Mouse (Mus musculus): ENCODE data around the gene Pabpn1l. TPM values are rescaled to one million over a fixed set of nuclear protein-coding genes. Genes with fewer than 3 reads are reported as not detected.
A peak's percentile ranks its signal among the peaks of the same experiment; 100 is the strongest.

Pabpn1l gene
- not detected for total RNA-seq (2021)
- long read RNA-seq, experiment 1: 0 reads
- long read RNA-seq, experiment 2: 0 reads

DNA sequence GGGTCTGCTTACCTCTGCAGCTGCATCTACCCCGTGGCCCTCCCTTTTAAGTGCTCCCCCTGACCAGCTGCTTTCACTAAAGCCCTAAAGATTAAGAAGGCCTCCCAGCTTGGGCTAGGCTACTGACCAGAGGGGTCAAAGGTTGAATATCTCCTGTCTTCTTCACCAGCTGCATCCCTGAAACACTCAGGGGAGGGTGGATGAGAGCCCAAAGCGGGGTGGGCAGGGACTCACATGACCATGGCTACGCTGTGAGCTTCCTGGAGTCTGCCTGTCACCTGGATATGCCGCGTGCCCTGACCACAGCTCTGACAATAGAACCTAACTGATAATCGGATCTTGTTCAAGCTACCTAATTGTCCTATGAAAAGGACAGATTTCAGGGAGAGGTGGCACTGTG, at the start of gene Pabpn1l:
TSS of gene Pabpn1l (minus strand) at position 13 of the 400 bp plus-strand sequence.
- no peak for DNase-seq (ENCODE audit: low spot score in 2 of 2)

DNA sequence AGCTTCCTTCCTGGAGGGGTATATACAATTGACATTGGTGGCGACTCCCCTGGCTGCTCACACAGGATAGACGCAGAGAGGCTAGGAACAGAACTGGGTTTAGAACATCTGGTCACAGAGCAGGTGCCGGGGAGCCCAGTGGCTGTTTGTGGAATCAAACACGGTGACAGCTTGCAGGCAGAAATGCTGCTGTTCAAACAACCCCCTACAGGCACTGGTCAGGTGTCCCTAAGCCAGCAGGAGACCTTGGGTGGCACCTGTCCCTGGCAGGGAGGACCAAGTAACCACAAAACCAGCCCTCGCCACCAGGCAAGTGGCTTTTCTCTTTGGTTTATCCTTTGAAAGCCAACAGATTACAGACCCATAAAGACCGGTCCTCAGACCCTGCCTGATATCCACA, 49.4 kb upstream of the Pabpn1l start:
- no peak for DNase-seq (ENCODE audit: low spot score in 2 of 2)

DNA sequence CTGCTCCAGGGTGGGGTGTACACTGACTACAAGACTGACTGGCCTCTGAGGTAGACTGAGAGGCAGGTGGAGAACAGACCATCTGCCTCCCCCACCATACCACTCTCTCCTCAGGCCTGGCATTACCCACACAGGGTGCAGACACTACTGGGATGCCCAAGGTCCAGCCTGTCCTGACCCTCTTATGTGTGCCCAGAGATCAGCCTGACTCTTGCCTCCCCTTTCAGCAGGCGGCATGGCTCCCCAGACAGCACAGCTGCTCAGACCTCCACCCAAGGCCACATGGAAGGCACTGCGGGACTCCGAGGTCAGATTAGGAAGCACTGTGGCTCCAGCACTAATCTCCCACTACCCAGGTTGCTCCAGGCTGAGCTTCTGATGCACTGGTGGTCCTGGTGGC, 48.2 kb upstream of the Pabpn1l start:
- no peak for DNase-seq (ENCODE audit: low spot score in 2 of 2)

DNA sequence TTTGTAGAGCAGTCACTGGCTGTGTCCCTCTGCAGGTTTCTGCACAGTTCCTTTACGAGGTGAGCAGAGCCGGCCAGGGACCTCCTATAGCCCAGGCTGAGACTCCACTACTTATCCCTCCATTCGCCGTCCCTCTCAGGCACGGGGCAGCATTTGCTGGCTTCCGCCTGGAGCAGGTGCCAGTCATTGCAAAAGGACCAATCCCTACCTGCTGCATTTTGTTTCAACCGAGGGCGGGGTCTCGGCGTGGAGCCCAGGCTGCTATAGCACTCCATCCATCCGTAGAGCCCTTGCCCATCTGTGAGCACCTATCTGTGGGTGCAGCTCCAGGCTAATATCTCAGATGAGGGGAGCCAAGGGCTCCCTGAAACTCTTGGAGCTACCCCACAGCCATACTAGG, 47.5 kb upstream of the Pabpn1l start:
- no peak for DNase-seq (ENCODE audit: low spot score in 2 of 2)

DNA sequence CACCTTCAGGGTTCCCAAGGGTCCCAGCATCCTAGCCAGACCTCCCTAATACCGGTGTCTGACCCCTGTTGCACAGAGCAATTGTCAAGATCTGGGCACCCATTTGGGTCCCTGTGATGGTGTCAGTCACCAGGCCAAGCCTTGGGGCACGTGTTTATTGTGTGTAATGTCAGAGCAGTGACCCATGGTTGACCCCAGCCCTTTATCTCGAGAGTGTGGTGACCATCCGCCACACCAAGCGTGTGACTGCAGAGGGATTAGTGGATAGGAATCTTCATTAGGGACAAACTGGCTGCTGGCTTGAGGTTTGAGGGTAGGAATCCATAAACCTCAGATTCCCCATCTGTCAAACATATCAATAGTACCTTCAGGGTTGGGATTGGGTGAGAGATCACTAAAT, 46.8 kb upstream of the Pabpn1l start:
- no peak for DNase-seq (ENCODE audit: low spot score in 2 of 2)

DNA sequence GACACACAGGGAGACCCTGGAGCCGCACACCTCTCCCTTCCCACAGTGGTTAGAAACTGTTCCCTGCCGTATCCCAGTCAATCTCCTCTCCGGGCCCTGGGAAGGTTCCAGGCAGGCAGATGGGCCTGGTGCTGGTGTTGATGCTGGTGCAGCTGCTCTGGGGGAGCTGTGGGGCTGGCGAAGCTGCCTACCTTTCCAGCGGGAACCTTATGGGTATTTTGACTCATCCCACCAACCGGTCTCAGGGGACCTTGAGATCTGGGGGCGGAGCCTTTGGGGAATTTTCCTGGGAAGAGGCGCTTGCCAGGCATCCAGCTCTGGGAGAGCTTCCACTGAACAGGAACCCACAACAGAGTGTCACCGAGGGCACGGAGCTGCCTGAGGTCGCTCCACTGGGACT, 45.3 kb upstream of the Pabpn1l start:
- DNase-seq (ENCODE audit: low spot score in 2 of 2): peak; percentile 81 to 86

DNA sequence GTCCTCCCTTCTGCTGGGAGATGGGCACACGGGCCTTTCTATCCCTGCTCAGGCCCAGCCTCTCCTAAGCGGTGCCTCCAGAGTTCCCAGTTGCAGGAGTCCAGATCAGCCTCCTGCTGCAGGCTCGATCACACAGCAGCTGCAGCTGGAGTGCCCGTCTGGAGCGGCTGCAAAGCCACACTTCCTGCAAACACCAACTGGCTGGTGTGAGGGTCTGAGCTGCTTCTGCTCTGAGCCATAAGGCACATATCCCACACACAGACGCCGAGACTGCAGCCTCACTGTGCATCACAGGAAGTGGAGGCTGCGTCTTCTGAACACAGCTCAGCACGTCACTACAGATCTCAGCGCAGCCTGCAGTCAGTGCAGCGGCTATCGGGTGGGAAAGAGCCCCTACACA, 44.3 kb upstream of the Pabpn1l start:
- peak; percentile 55 to 77 for DNase-seq (ENCODE audit: low spot score in 2 of 2)

DNA sequence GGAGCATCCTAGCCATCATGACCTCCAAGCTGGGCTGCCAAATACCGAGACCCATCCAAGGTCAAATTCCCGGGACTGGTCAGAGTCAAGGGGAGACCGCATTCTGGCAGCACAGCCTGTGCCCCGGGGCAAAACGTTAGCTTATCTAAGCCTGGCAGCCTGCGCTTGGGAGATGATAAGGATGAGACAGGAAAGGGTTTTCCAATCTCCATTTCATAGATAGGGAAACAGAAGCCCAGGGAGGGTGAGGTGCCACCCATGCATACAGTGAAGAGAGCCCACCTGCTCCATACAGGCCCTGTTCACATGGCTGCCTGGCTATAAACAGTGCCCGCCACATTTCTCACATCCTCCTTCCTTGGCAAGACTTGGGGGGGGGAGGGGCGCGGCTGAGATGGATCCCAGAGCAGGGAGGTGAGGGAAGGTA, 43.8 kb upstream of the Pabpn1l start:
- DNase-seq (ENCODE audit: low spot score in 2 of 2): no peak

DNA sequence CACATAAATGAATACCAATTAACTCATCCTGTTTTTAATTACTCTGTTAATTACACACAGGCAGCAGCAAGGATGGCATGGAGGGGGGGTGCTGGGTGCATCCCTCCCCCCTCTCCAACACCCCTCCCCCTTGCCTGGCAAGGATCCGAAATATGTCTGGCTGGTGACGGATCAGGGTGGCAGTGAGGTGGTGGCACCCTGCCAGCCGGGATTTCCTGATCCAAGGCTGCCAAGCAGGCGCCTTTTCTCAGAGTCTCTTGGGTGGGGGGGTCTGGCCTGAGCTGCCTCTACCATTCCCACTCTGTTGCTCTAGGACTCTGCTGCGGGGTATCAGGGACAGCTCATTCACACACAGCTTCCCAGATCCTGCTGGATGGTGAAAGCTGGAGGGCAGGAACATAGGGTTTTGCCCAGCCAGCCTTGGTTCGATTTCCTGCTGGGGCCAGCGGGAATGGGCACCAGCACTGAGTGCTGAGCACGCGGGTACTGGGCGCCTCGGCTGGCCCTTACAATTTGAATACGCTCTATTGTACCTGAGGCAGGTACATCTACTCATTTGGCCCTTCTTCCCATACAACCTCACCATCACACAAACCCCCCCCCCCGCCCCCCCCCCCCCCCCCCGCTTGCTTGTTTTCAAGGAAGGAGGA, 43.3 kb upstream of the Pabpn1l start:
- no peak for DNase-seq (ENCODE audit: low spot score in 2 of 2)

DNA sequence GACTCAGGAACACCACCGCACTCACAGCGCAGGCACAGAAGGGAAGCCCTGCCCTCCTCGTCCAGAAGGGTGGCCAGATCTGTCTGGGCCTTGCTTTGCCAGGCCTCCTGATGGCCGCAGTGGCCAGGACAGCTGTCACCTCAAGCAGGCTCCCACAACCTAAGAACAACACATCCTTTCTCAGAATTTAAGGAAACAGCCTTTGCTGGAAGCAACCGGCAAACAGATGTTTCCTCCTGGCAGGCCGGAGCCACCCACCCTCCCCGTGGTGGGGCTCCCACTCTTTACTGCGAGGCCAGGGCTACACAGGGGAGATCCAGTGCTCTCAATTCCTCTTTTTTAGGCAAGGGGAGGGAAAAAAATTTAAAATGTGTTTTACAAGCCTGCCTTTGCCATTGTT, 42.7 kb upstream of the Pabpn1l start:
- DNase-seq (ENCODE audit: low spot score in 2 of 2): peak in 1 of 2 experiments; percentile 13

DNA sequence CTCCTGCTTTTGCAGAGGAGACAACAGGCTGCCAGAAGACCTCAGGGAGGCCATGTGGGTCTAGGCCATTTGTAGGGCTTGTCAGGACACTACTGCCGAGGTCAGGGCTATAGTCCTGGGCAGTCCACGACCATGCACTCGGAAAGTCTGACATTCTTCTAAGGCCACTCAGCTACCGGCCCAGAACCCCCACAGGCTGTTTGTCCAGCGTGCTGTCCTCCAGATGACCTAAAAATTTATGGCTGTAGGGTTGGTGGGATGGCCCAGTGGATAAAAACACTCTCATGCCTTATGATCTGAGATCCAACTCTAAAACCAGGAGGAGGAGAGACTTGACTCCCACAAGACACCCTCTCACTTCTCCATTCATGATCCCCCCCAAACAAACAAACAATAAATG, 41.1 kb upstream of the Pabpn1l start:
- no peak for DNase-seq (ENCODE audit: low spot score in 2 of 2)

DNA sequence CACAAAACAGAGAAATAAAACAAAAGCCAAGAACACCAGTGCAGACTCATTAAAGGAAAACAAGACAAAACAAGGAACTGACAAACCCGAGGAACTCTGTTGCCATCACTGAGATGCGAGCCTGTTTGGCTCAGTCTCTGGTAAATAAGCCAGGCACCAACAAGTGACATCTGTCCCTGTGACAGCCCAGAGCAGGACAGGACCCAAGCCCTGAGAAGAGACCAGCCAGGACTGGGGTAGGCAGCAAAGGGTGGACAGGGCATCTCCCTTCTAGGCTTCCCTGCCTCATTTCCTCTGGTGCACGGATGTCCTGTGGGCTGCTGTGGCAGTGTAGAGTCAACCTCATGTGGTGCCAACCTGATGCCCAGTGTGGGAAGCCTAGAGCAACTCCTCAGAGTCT, 40.6 kb upstream of the Pabpn1l start:
- DNase-seq (ENCODE audit: low spot score in 2 of 2): no peak

DNA sequence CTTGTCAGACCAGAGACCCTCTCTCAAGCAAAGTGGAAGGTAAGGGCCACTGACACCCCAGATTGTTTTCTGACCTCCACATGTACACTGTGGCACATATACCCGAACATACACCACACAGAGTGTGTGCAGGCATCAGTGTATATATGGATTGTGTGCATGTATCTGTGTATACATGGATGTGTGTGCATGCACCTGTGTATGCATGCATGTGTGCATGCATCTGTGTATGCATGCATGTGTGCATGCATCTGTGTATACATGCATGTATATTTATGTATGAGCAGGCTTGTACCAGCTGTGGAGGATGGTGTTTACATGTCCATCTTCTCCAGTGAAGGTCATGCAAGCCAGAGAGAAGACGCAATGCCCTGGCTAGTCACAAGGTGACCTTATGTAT, 39.4 kb upstream of the Pabpn1l start:
- DNase-seq (ENCODE audit: low spot score in 2 of 2): no peak

DNA sequence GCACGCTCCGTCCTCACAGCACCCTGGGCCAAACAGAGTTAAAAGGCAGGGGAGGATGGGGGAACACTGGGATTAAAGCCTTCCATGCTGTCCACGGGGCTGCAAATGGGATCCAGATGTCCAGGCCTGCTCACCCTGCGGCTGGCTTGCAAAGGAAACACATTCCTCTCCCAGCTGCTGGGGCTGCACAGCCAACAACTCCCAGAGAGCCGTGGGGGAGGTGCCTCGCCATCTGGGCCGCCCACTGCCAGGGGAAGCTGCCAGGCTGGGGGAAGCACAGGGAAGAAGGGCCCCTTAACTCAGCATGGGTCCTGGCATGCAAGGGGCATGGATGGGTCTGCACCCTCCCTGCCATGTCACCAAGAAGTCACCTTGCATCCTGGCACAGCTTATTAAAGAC, 38.6 kb upstream of the Pabpn1l start:
- DNase-seq (ENCODE audit: low spot score in 2 of 2): peak; percentile 74 to 76

DNA sequence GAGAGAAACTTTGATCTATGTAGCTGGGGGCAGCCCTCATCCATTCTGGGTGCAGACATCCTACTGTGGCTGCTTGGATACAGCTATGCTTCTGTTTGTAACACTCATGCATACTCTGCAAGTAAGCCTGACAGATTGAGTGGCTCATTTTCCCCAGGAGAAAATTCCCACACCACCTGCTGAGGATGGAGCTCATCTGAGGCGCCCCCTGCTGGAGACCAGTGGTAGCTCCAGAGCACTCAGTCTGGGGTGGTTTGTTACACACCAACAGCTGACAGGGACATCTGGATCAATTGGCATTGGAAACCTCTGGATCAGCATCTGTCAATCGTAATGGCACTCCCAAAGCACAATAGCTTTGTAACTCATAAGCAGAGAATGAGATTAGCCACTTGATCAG, 37.5 kb upstream of the Pabpn1l start:
- no peak for DNase-seq (ENCODE audit: low spot score in 2 of 2)

DNA sequence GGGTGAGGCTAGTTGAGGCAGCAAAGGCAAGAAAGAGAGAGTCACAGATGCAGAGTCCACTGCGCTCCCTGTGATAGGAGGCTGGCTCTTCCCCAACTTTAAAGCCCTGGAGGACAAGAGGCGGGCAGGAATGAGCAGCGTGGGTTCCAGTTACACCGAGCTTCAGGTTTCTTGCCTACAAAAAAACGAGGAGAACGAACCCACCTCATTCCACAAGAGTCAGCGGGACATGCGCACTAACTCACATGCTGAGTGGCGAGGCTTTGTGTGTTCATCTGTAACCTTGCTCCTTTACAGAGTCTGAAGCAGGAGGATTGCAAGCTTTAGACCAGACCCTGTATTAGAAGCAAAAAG, 36.2 kb upstream of the Pabpn1l start:
- no peak for DNase-seq (ENCODE audit: low spot score in 2 of 2)

DNA sequence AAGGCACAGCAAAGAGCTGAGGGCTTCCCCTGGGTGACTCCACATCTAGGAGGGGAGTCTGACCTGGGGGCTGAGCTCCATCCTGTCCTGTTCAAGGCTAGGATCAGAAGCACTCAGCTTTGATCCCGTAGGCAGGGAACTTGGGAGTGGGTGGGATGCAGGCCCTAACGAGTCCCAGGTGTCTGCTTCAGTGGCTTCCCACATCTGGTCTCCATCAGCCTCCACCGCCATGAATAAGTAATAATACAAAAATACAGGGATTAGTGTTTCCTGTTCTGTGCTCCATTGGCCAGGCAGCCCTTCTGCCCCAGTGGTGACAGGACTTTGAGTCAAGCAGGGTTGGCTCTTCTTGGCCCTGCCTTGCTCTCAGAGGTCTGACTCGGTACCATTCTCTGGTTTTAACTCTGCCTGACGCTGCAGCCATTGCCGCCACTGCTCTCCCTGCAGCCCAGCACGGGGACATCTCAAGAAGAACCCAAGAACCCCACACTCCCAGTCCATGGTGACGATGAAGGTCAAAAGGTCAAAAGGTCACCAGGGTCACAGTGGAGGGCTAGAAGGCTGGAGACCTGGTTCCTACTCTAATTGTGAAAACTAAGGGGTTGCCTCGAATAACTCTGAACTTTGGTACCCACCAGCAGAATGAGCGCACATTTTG, 35.7 kb upstream of the Pabpn1l start:
- DNase-seq (ENCODE audit: low spot score in 2 of 2): no peak

DNA sequence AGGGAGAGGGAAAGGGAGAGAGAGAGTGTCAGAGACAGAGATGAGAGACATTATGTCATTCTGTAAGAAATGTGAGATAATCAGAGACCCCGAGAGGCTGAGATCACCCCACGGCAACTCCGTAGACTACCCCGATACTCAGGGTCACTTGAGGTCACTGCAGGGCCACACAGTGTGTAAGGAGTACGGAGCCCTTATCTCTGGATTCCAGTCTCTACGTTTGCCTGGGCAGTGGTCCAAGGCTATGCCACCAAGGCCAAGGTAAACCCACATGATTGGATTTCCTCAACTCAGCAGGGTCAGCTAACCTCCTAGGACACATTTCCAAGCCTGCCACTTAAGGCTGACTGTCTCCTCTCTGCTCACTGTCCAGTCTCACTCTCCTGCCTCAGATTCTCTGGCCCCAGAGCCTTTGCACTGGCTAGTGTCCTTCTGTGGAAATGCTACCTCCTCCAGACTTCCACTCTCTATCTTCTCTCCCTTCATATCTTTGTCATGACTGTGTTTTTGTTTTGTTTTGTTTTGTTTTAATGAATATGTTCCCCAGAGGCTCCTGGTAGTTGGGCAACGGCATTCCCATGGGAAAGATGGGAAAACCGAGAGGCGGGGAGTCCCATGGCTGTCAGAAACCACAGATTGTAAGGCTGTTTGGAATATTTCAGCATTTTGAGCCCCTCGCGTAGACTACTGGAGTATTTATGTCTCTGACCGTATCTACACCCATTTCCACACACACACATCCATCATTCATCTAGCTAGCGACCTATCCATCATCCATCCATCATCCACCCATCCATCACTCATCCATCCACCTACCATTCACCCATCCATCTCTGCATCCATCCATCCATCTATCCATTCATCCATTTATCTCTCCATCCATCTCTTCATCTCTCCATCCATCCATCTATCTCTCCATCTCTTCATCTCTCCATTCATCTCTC, 33.8 kb upstream of the Pabpn1l start:
- no peak for DNase-seq (ENCODE audit: low spot score in 2 of 2)

DNA sequence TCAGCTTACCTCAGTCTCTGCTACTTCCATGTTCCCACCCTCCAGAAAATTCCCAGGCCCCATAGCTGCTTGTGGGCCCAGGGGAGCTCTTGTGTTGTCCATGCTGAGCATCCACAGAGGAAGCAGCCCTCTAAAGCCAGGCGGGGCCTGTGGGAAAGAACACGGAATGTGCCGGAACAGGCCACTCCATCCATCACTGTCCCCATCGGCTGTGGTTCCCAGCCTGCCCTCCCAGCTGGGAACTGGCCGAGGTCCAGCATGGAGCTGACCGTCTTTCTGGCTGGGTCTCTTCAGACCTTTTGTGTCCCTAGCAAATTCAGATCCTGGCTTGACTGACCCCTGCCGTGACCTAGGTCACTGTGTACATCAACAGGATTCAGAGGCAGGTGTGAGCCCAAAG, 32.2 kb upstream of the Pabpn1l start:
- no peak for DNase-seq (ENCODE audit: low spot score in 2 of 2)

DNA sequence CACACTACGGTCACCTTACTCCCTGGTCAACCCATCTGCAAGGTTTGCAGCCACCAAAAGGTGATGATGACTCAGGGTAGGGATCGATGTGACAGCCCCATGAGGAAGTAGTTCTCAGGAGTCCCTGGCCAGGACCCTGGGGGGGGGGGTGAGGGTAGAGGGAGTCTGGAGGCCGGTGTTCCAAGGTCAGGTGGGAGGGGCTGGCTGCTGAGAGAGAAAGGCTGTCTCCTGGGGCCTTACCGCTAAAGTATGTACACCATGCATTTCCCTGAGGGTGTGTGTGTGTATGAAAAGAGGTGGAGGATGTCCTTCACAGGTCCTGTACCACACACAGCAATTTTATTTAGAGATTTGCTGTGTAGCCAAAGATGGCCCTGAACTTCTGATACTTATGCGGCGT, 30.1 kb upstream of the Pabpn1l start:
- DNase-seq (ENCODE audit: low spot score in 2 of 2): no peak

DNA sequence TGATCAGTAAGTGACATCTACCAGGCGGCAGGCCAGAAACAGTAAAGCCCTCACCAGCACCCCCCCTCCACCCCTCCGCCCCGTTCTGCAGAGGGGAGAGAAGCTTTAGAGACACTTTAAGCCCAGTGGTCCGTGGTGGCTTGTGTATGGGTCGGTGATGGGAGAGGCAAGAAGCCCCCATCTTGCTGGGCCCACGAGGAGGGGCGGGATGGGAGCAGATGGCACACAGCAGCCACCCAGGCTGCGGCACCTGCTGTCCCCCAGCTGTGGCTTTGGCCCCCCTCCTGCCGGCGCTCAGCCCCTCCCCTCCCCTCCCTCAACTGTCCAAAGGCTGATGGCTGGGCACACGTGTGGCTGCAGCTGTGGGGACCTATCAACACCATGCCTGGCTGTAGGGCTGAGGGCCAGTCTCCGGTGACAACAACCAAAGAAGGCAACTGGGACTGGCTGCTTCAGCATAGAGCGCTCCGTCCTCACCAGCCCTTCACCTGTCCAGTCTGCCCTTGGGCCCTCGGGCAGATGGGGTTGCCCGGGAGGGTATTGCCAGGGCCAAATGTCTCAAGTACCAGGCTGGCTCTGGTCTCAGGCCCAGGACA, 28.9 kb upstream of the Pabpn1l start:
- DNase-seq (ENCODE audit: low spot score in 2 of 2): no peak

Measured in left cerebral cortex, adult 18-20 months (tissue).